Mouse (Mus musculus): ENCODE measurements at regions not wholly inside any gene's neighbourhood (a gene's known extent, or its start where the extent isn't known, plus 50 kb on each side); places are given as distances from the start of the nearest gene placed in this dataset.

- no peak for TF ChIP-seq POLR2A (IDR thresholded peaks at IDR 0.05; ENCODE audit: low read depth, low read length)
- no peak for TF ChIP-seq CTCF (IDR thresholded peaks at IDR 0.05; ENCODE audit: extremely low read depth, insufficient read length, insufficient replicate concordance, low read depth, low read length)
Observed at GRCm38 (mm10) chr14:25243698-25244097, 215.3 kb upstream of the Zmiz1 start.

Data from small intestine, adult 2 months (tissue).